Mouse (Mus musculus) testis, adult 2 months (tissue): ENCODE measurements around the gene Ldb1. TPM values are rescaled to one million over a fixed set of nuclear protein-coding genes. Genes with fewer than 3 reads are reported as not detected.

Experiments used
- H3K27ac ChIP-seq: fragments of 200-500 bp; 2 replicates; pipeline ENCODE4 v1.5.1; 2012; ENCODE audit warnings: low read depth, low read length; ENCODE audit not compliant: control insufficient read depth, insufficient read depth
- H3K27me3 ChIP-seq: fragments of 200-500 bp; 2 replicates; pipeline ENCODE4 v1.6.1; 2012; ENCODE audit warnings: mild to moderate bottlenecking, low read length, moderate library complexity; ENCODE audit not compliant: control insufficient read depth, insufficient read depth
- H3K36me3 ChIP-seq: fragments of 200-500 bp; 2 replicates; pipeline ENCODE4 v1.6.1; 2012; ENCODE audit warnings: mild to moderate bottlenecking, low read length; ENCODE audit not compliant: control insufficient read depth, insufficient read depth
- H3K4me1 ChIP-seq: fragments of 200-500 bp; 2 replicates; pipeline ENCODE4 v1.6.1; 2012; ENCODE audit warnings: low read length; ENCODE audit not compliant: control insufficient read depth, insufficient read depth
- H3K4me3 ChIP-seq: fragments of 200-500 bp; 2 replicates; pipeline ENCODE4 v1.5.1; 2012; ENCODE audit warnings: low read depth, mild to moderate bottlenecking, low read length, moderate library complexity, mixed read lengths; ENCODE audit not compliant: control insufficient read depth
- CTCF ChIP-seq: fragments of 200-500 bp; IDR thresholded peaks from 2 replicates; pipeline ENCODE4 v1.5.1; 2012; ENCODE audit warnings: low read depth, mild to moderate bottlenecking, inconsistent platforms, low read length, moderate library complexity; ENCODE audit not compliant: control insufficient read depth, insufficient read depth, insufficient replicate concordance
- POLR2A ChIP-seq: fragments of 200-500 bp; IDR thresholded peaks from 2 replicates; pipeline ENCODE4 v1.6.1; 2012; ENCODE audit warnings: low read depth, mild to moderate bottlenecking, inconsistent platforms, low read length, moderate library complexity; ENCODE audit not compliant: control insufficient read depth
- polyA plus RNA-seq: library from polyadenylated mRNA; depleted of rRNA; stranded (reverse); fragments of >200 nt; gene quantifications from 2 replicates; pipeline ENCODE4 v1.2.3, GENCODE M21; 2012

The Ldb1 gene
- polyA plus RNA-seq, 1 experiment, result 26.2 TPM

DNA sequence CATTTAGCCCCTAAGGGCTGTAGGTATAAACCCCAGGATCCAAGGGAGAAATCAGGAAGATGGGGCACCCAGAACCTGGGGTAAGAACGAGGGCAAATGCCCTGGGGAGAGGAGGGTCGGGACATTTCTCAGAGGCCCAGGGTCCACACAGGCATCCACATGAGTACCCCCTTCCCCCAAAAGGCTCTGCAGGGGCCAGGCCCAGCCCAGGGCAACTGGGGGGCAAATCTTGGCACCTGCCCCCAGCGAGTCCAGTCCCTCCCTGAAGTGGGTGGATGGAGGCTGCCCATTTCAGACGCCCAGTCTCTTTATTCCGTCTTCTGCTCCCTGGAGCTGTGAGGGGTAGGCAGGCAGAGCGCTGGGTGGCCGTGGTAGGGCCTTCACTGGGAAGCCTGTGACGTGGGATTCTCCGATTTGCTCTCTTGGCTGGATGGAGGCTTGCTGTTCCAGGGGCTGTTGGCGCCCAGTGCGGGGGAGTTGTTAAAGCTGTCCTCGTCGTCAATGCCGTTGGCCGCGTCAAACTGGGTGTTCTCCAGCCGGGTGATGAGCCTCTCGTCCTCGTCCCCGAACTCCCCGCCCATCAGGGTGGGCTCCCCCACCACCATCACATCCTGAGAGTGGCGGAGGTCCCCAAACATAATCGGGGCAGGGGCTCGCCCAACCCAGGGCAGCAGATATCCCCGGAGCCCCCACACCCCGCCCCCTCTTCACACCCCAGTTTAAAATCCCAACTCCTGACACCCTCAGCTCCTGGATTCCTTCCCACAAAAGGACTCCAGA lies 12.1 kb downstream of the Ldb1 start:
- no peaks in the 10 kb centered on the region for H3K36me3 ChIP-seq
- TF ChIP-seq POLR2A (no peak), CTCF (no peak)
- no peaks in the 10 kb centered on the region for H3K4me1 ChIP-seq
- H3K4me3 ChIP-seq, result no peak overlapping the region
- no peaks in the 10 kb centered on the region for H3K27me3 ChIP-seq
- no peak overlapping the region for H3K27ac ChIP-seq

DNA sequence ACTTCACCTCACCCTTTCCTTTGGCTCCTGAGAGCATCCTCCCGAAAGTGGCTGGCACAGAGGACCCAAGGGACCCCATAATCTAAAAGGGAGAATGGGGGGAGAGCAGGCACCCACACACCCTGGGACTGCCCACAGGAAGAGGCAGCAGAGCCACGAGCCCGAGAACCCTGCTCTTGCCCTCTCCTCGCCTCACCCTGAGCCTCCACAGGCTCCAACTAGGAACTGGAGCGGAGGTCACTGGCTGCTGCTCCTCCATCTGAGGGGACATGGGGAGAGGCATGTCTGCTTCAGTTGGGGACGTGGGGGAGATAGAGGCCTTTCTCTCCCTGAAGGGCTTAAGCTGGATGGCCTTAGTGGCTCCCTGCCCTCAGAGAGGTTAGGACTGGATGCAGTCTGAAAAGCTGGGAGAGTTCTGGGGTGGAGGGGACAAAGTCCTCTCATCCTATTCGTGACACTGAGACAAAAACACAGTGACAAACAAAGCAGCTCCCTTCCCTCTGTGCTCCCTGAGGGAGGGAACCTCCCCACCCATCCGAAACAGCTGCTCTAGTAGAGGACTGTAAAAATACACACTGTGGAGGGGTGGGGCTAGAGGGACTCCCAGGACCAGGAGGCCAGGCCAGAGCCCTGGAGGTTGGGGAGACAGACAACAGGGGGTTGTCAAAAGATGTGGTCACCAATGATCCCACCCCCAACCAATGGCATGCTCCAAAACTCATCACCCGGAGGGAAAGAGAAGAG lies 13.2 kb downstream of the Ldb1 start:
- H3K36me3 ChIP-seq, result no peaks in the 10 kb centered on the region
- no peak overlapping the region for H3K27ac ChIP-seq
- no peak for TF ChIP-seq CTCF
- TF ChIP-seq POLR2A, result no peak
- H3K27me3 ChIP-seq, result no peaks in the 10 kb centered on the region
- no peaks in the 10 kb centered on the region for H3K4me1 ChIP-seq
- no peak overlapping the region for H3K4me3 ChIP-seq

DNA sequence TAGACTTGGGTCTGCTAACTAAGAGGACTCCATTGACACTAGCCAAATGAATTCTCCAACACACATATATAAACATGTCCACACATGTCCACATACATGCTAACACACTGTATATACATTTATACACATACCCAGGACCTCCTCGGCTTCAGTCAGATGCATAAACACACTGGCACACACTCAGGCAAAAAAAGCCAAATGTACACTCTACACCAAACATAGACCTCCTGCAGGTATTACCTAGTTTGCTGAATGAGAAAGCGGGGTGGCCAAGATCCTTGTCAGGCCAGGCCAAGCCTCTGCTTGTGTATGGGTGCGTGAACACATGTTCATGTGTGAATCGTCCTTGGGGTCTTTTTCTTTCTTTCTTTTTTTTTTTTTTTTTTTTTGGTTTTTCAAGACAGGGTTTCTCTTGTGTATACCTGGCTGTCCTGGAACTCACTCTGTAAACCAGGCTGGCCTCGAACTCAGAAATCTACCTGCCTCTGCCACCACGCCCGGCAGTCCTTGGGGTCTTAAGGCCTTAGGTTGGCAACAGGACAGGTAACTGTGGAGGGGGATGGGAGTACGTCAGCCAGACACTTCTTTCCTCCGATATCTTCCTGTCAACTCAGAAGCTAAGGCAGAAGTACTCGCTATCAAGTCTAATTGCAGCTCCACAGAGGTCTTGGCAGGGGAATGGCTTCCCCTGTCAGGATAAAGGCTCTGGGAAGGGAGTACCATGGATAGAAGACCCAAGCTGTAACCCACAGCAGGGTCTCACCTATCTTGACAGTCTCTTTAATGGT lies 14.6 kb downstream of the Ldb1 start:
- no peaks in the 10 kb centered on the region for H3K27me3 ChIP-seq
- no peak overlapping the region for H3K27ac ChIP-seq
- TF ChIP-seq CTCF (no peak), POLR2A (no peak)
- H3K36me3 ChIP-seq, result no peaks in the 10 kb centered on the region
- H3K4me1 ChIP-seq, result no peaks in the 10 kb centered on the region; the same call in 1 of the 2 replicates
- no peak overlapping the region for H3K4me3 ChIP-seq

DNA sequence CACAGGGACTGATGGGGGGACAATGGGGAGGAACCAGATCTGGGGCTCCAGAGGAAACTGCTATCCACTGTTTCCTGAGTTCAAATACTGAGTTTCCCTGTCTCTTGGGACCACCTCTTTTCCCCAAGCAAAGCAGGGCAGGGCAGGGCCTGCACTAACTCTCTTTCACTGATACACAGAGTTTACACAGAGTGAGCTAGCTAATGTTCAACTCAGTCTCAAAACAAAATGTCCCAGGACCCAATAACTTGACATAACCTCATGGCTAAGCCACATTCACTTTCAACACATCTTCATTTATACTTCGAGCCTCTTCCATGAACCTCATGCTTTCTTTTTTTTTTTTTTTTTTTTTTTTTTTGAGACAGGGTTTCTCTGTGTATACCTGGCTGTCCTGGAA lies 15.4 kb downstream of the Ldb1 start:
- Histone ChIP-seq H3K4me3 (no peak overlapping the region), H3K4me1 (no peaks in the 10 kb centered on the region; the same call in 1 of the 2 replicates), H3K27me3 (no peaks in the 10 kb centered on the region), H3K27ac (no peak overlapping the region), H3K36me3 (no peaks in the 10 kb centered on the region)
- TF ChIP-seq CTCF, result no peak

DNA sequence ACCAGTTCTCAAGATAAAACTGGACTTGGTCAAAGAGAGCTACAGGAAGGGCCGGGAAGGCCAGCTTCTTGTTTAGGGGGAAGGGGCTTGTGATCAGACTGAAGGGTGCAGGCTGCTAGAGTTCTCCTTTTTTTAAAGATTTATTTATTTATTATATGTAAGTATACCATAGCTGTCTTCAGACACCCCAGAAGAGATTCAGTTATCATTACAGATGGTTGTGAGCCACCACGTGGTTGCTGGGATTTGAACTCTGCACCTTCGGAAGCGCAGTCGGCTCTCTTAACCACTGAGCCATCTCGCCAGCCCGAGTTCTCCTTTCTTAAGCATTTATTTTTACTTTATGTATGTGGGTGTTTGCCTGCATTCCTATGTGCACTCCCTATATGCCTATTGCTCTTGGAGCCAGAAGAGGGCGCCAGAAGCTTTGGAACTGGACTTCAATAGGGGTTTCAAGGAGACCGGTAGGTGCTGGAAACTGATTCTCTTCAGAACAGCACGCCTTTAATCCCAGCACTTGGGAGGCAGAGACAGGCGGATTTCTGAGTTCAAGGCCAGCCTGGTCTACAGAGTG lies 16.2 kb downstream of the Ldb1 start:
- H3K4me3 ChIP-seq, result no peak overlapping the region
- TF ChIP-seq POLR2A (no peak), CTCF (no peak)
- H3K27me3 ChIP-seq, result no peaks in the 10 kb centered on the region
- no peak overlapping the region for H3K27ac ChIP-seq
- no peaks in the 10 kb centered on the region for H3K36me3 ChIP-seq
- no peaks in the 10 kb centered on the region; the same call in 1 of the 2 replicates for H3K4me1 ChIP-seq

DNA sequence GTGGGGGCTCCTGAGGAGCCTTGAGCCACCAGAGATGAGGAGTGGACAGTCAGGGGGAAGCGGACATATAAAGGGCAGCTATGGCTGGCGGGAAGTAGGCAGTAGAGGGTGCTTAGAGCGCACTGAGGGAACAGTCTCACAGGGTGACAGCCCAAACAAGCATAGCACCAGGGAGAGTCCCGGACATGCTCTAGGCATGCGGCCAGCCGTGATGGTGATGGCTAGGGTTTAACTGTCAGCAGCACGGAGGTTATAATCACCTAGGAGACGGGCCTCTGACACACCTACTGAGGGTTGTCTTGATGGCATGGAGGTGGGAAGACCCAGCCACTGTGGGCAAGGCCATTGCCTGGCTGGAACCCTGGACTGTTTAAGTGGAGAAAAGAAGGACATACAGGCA lies 18.4 kb downstream of the Ldb1 start:
- Histone ChIP-seq H3K4me1 (no peaks in the 10 kb centered on the region; the same call in 1 of the 2 replicates), H3K27ac (no peak overlapping the region), H3K36me3 (no peaks in the 10 kb centered on the region), H3K4me3 (no peak overlapping the region), H3K27me3 (no peaks in the 10 kb centered on the region)
- TF ChIP-seq POLR2A, result no peak
- no peak for TF ChIP-seq CTCF
